9 mouse cellular contexts compared by ENCODE assay signal in genomic region chr17:50019090-50019489, GRCm38 (mm10).
A peak's percentile ranks its signal among the peaks of the same experiment; 100 is the strongest.
DNase-seq lines count a peak whose midpoint lies in the region; ATAC-seq lines count a peak whose summit lies in the region.
"Had no signal": no experiment of that assay in that cellular context is flagged by ENCODE, and none has a peak within 500 bp of the region (broad histone marks: within the 10 kb centered on the region; RNA-seq: fewer than 3 reads in every experiment).

No protein-coding gene starts in this region.

- no peak for ATAC-seq in cerebellum, adult (ENCODE audit: insufficient number of reproducible peaks, low FRiP score, low TSS enrichment)
- ATAC-seq in liver, embryonic 12.5 days, result peak; percentile 84

- H3K4me2 ChIP-seq in liver, embryonic 12.5 days, result peak overlapping the region; percentile 61

- 38% methylated on average over 5 of the region's 5 CpGs for WGBS in liver, embryonic 12.5 days (ENCODE audit: insufficient replicate concordance)

- H3K9ac ChIP-seq in liver, embryonic 12.5 days, result peak overlapping the region; percentile 71

- H3K4me1 ChIP-seq in liver, embryonic 12.5 days, result peaks cover 80% of the 10 kb centered on the region

- no peak overlapping the region for H3K4me3 ChIP-seq in liver, embryonic 12.5 days

- H3K9me3 ChIP-seq in liver, embryonic 12.5 days (replicated peaks), result no peaks in the 10 kb centered on the region

- DNase-seq in cerebellum, adult 9-10 months, result peak; percentile 35
- DNase-seq in spleen, adult 12 weeks (ENCODE audit: low spot score), result peak; percentile 57
- DNase-seq in spleen, adult 18-20 months, result no peak
- no peak for DNase-seq in adrenal gland, postnatal 14 days
- no peak for DNase-seq in kidney, adult 11 months
- DNase-seq in yolk sac, embryonic 10.5 days (ENCODE audit: low spot score), result no peak

- H3K27ac ChIP-seq in liver, embryonic 12.5 days, result peak overlapping the region; percentile 100
- H3K27ac ChIP-seq: kidney, postnatal 0 days had no signal

- no peaks in the 10 kb centered on the region for H3K36me3 ChIP-seq in liver, embryonic 12.5 days

- H3K27me3 ChIP-seq in liver, embryonic 12.5 days (replicated peaks), result 0 out of 2 replicates have a peak, but pooled peaks cover under 1% of the 10 kb centered on the region

Comparison
In these comparisons a context has a peak if more than half of its experiments do, and no peak if none do; other contexts are left out.
1. DNase-seq: peak in cerebellum, adult 9-10 months (single experiment) and spleen, adult 12 weeks (single experiment); none in spleen, adult 18-20 months (0 of 2), adrenal gland, postnatal 14 days (single experiment), kidney, adult 11 months (single experiment) and yolk sac, embryonic 10.5 days (single experiment).